In genomic region chr11:50263198-50263597, GRCm38 (mm10) we compare ENCODE assay signal across 26 mouse cellular contexts. TPM values are rescaled to one million over a fixed set of nuclear protein-coding genes. Genes with fewer than 3 reads are reported as not detected.
DNase-seq lines count a peak whose midpoint lies in the region; ATAC-seq and TF ChIP-seq lines count a peak whose summit lies in the region.
"Had no signal": no experiment of that assay in that cellular context is flagged by ENCODE, and none has a peak within 500 bp of the region (broad histone marks: within the 10 kb centered on the region; RNA-seq: fewer than 3 reads in every experiment).

No protein-coding gene starts in this region.

- no peaks in the 10 kb centered on the region for H3K9me3 ChIP-seq in lung, embryonic 15.5 days
- no peaks in the 10 kb centered on the region for H3K9me3 ChIP-seq in G1E (replicated peaks)
- no peaks in the 10 kb centered on the region for H3K9me3 ChIP-seq in heart, embryonic 10.5 days
- no peaks in the 10 kb centered on the region for H3K9me3 ChIP-seq in midbrain, embryonic 15.5 days
- H3K9me3 ChIP-seq: embryonic facial prominence, embryonic 12.5 days; embryonic facial prominence, embryonic 15.5 days; hindbrain, embryonic 12.5 days had no signal

- H3K27ac ChIP-seq in lung, embryonic 15.5 days: no peak overlapping the region
- no peak overlapping the region for H3K27ac ChIP-seq in heart, embryonic 10.5 days
- H3K27ac ChIP-seq in midbrain, embryonic 15.5 days: no peak overlapping the region
- H3K27ac ChIP-seq: embryonic facial prominence, embryonic 12.5 days; embryonic facial prominence, embryonic 15.5 days; gastrocnemius, adult 2 months; heart, adult 2 months; hindbrain, embryonic 12.5 days had no signal

- H3K36me3 ChIP-seq in lung, embryonic 15.5 days: peaks cover 80% of the 10 kb centered on the region
- peaks cover 96% of the 10 kb centered on the region for H3K36me3 ChIP-seq in G1E (replicated peaks)
- peaks cover 87% of the 10 kb centered on the region for H3K36me3 ChIP-seq in heart, embryonic 10.5 days
- peaks cover 49% of the 10 kb centered on the region for H3K36me3 ChIP-seq in midbrain, embryonic 15.5 days (replicated peaks)

- ATAC-seq in lung, embryonic 15.5 days (ENCODE audit: borderline replicate concordance, extremely low read depth, low FRiP score, low TSS enrichment): peak; percentile 66; the same call in 1 of the 2 replicates
- no peak for ATAC-seq in G1E (ENCODE audit: extremely low read depth, insufficient number of reproducible peaks, low FRiP score, poor library complexity, severe bottlenecking)
- ATAC-seq in midbrain, embryonic 15.5 days (replicated peaks): no peak
- ATAC-seq: forebrain, embryonic 14.5 days; forebrain, postnatal 0 days; hindbrain, embryonic 16.5 days; Patski had no signal

- 80% methylated on average over 3 of the region's 3 CpGs for WGBS in lung, embryonic 15.5 days
- WGBS in heart, embryonic 10.5 days: 86% methylated on average over 3 of the region's 3 CpGs
- 96% methylated on average over 3 of the region's 3 CpGs for WGBS in midbrain, embryonic 15.5 days

- H3K4me3 ChIP-seq in lung, embryonic 15.5 days: no peak overlapping the region
- peak overlapping the region; percentile 28; the same call in 1 of the 2 replicates for H3K4me3 ChIP-seq in G1E (ENCODE audit: low read depth, low read length)
- H3K4me3 ChIP-seq in heart, embryonic 10.5 days: no peak overlapping the region
- no peak overlapping the region for H3K4me3 ChIP-seq in midbrain, embryonic 15.5 days
- H3K4me3 ChIP-seq: embryonic facial prominence, embryonic 12.5 days; embryonic facial prominence, embryonic 15.5 days; gastrocnemius, adult 2 months; heart, adult 2 months; hindbrain, embryonic 12.5 days had no signal

- no peak overlapping the region for H3K9ac ChIP-seq in lung, embryonic 15.5 days
- no peak overlapping the region for H3K9ac ChIP-seq in midbrain, embryonic 15.5 days
- H3K9ac ChIP-seq: embryonic facial prominence, embryonic 12.5 days; embryonic facial prominence, embryonic 15.5 days; forebrain, postnatal 0 days; hindbrain, embryonic 12.5 days had no signal

- no peaks in the 10 kb centered on the region for H3K4me1 ChIP-seq in lung, embryonic 15.5 days
- H3K4me1 ChIP-seq in G1E (ENCODE audit: insufficient read depth, low read depth, low read length): peaks cover 26% of the 10 kb centered on the region
- no peaks in the 10 kb centered on the region for H3K4me1 ChIP-seq in heart, embryonic 10.5 days
- no peaks in the 10 kb centered on the region for H3K4me1 ChIP-seq in midbrain, embryonic 15.5 days
- H3K4me1 ChIP-seq: embryonic facial prominence, embryonic 12.5 days; embryonic facial prominence, embryonic 15.5 days; hindbrain, embryonic 12.5 days had no signal

- H3K27me3 ChIP-seq in lung, embryonic 15.5 days: no peaks in the 10 kb centered on the region
- H3K27me3 ChIP-seq in G1E (ENCODE audit: insufficient read depth, low read length): no peaks in the 10 kb centered on the region
- H3K27me3 ChIP-seq in heart, embryonic 10.5 days (ENCODE audit: insufficient read depth, poor library complexity, severe bottlenecking): no peaks in the 10 kb centered on the region
- no peaks in the 10 kb centered on the region for H3K27me3 ChIP-seq in midbrain, embryonic 15.5 days (replicated peaks)
- H3K27me3 ChIP-seq: embryonic facial prominence, embryonic 12.5 days; embryonic facial prominence, embryonic 15.5 days; hindbrain, embryonic 12.5 days; Patski had no signal

- intact Hi-C loops in gastrocnemius, postnatal 14 days (cut with DNase I; ENCODE audit: low total_unique reads): no loop called here
- intact Hi-C loops in gastrocnemius, postnatal 36 days (cut with DNase I): no loop called here

- TF ChIP-seq CTCF in G1E (IDR thresholded peaks at IDR 0.05; ENCODE audit: low read depth, low read length): no peak

- DNase-seq in gastrocnemius, postnatal 14 days: peak; percentile 38
- no peak for DNase-seq in gastrocnemius, postnatal 36 days
- no peak for DNase-seq in lung, postnatal 25 days (ENCODE audit: low spot score)
- no peak for DNase-seq in G1E (ENCODE audit: low spot score)
- DNase-seq in lung, postnatal 36 days: peak; percentile 33
- no peak for DNase-seq in heart, embryonic 10.5 days (ENCODE audit: low spot score)
- DNase-seq: adrenal gland, postnatal 10 days; adrenal gland, postnatal 36 days; cerebellum, adult 11 months; cerebellum, adult 2 months; cerebellum, adult 9-11 months; cerebellum, postnatal 25 days; forebrain, postnatal 0 days; gastrocnemius, adult 2 months; gastrocnemius, postnatal 25 days; heart, adult 2 months had no signal

- H3K4me2 ChIP-seq in lung, embryonic 15.5 days: no peak overlapping the region
- H3K4me2 ChIP-seq in midbrain, embryonic 15.5 days: no peak overlapping the region
- H3K4me2 ChIP-seq: embryonic facial prominence, embryonic 12.5 days; embryonic facial prominence, embryonic 15.5 days; heart, embryonic 11.5 days; hindbrain, embryonic 12.5 days had no signal

RNA-seq across cellular contexts. Expression of gene Ltc4s, which starts 24.8 kb away (rescaled TPM):
- total RNA-seq in gastrocnemius, postnatal 14 days (2021): 1 to 10 TPM; 1.9 to 2.0 TPM
- 1 to 10 TPM; 1.4 to 1.9 TPM for total RNA-seq in gastrocnemius, postnatal 36 days (2021)
- 2.5 and 2.8 TPM in 2 replicates for polyA plus RNA-seq in lung, embryonic 15.5 days (2015; fragmentation: Nextera tagmentation; extraction: Ambion mirVana)
- total RNA-seq in G1E (2014; fragmentation: Nextera tagmentation) (not detected in 2 replicates), G1E (2017) (not detected in 2 replicates)
- not detected in 2 replicates for polyA plus RNA-seq in G1E (2012)
- polyA plus RNA-seq in heart, embryonic 10.5 days (2016; fragmentation: Nextera tagmentation; extraction: Ambion mirVana): 0.42 and 0.60 TPM in 2 replicates
- 1.9 and 2.3 TPM in 2 replicates for polyA plus RNA-seq in midbrain, embryonic 15.5 days (2015; fragmentation: Nextera tagmentation; extraction: Ambion mirVana)
- total RNA-seq: granulocyte monocyte progenitor cell, adult 5-6 weeks had no signal
- polyA plus RNA-seq: Patski had no signal

RNA-seq across cellular contexts. Expression of gene Maml1, which starts 28.9 kb away (rescaled TPM):
- 1 to 10 TPM; 9.0 to 9.1 TPM for total RNA-seq in gastrocnemius, postnatal 14 days (2021)
- 1 to 10 TPM; 4.8 to 6.3 TPM for total RNA-seq in gastrocnemius, postnatal 36 days (2021)
- 6.2 and 6.5 TPM in 2 replicates for polyA plus RNA-seq in lung, embryonic 15.5 days (2015; fragmentation: Nextera tagmentation; extraction: Ambion mirVana)
- 34.4 and 44.8 TPM in 2 replicates for total RNA-seq in G1E (2014; fragmentation: Nextera tagmentation)
- total RNA-seq in G1E (2017): 5.5 and 6.1 TPM in 2 replicates
- polyA plus RNA-seq in G1E (2012): 15.2 and 17.8 TPM in 2 replicates
- polyA plus RNA-seq in heart, embryonic 10.5 days (2016; fragmentation: Nextera tagmentation; extraction: Ambion mirVana): 3.3 and 4.7 TPM in 2 replicates
- polyA plus RNA-seq in midbrain, embryonic 15.5 days (2015; fragmentation: Nextera tagmentation; extraction: Ambion mirVana): 3.8 and 4.1 TPM in 2 replicates

RNA-seq across cellular contexts. Expression of gene Mgat4b, which starts 52.5 kb away (rescaled TPM):
- total RNA-seq in gastrocnemius, postnatal 14 days (2021): 10 to 100 TPM; 24.8 to 25.5 TPM
- 10 to 100 TPM; 35.7 to 35.8 TPM for total RNA-seq in gastrocnemius, postnatal 36 days (2021)
- polyA plus RNA-seq in lung, embryonic 15.5 days (2015; fragmentation: Nextera tagmentation; extraction: Ambion mirVana): 36.4 and 41.0 TPM in 2 replicates
- total RNA-seq in G1E (2014; fragmentation: Nextera tagmentation): 18.4 and 24.2 TPM in 2 replicates
- total RNA-seq in G1E (2017): 15.6 and 18.3 TPM in 2 replicates
- polyA plus RNA-seq in G1E (2012): 106 and 120 TPM in 2 replicates
- 17.3 and 20.1 TPM in 2 replicates for polyA plus RNA-seq in heart, embryonic 10.5 days (2016; fragmentation: Nextera tagmentation; extraction: Ambion mirVana)
- 54.6 and 57.9 TPM in 2 replicates for polyA plus RNA-seq in midbrain, embryonic 15.5 days (2015; fragmentation: Nextera tagmentation; extraction: Ambion mirVana)

RNA-seq across cellular contexts. Expression of gene Sqstm1, which starts 52.6 kb away (rescaled TPM):
- 100 to 1,000 TPM; 217 to 261 TPM for total RNA-seq in gastrocnemius, postnatal 14 days (2021)
- total RNA-seq in gastrocnemius, postnatal 36 days (2021): 100 to 1,000 TPM; 421 to 471 TPM
- polyA plus RNA-seq in lung, embryonic 15.5 days (2015; fragmentation: Nextera tagmentation; extraction: Ambion mirVana): 251 and 273 TPM in 2 replicates
- total RNA-seq in G1E (2014; fragmentation: Nextera tagmentation) (118 and 252 TPM in 2 replicates), G1E (2017) (663 and 687 TPM in 2 replicates)
- 134 and 138 TPM in 2 replicates for polyA plus RNA-seq in G1E (2012)
- 193 TPM in 2 replicates for polyA plus RNA-seq in heart, embryonic 10.5 days (2016; fragmentation: Nextera tagmentation; extraction: Ambion mirVana)
- polyA plus RNA-seq in midbrain, embryonic 15.5 days (2015; fragmentation: Nextera tagmentation; extraction: Ambion mirVana): 392 and 438 TPM in 2 replicates

Comparison
In these comparisons a context has a peak if more than half of its experiments do, and no peak if none do; other contexts are left out.
1. DNase-seq: peak in gastrocnemius, postnatal 14 days (single experiment) and lung, postnatal 36 days (single experiment); none in gastrocnemius, postnatal 36 days (0 of 2), lung, postnatal 25 days (single experiment), G1E (single experiment) and heart, embryonic 10.5 days (single experiment).